Mouse (Mus musculus) layer of hippocampus, adult 18-20 months (tissue): ENCODE data around the gene Mef2b. TPM values are rescaled to one million over a fixed set of nuclear protein-coding genes. Genes with fewer than 3 reads are reported as not detected.
"Not testable (repeated sequence)": the region's sequence is repeated elsewhere in the genome, so short reads cannot be mapped to it uniquely, and the experiment has no call there.

Experiments
- DNase-seq, 2 experiments: peaks; one replicate each; pipeline ENCODE4 v3.0.0; 2022; ENCODE audit warnings: low spot score in 2 of 2
- microRNA-seq, 2 experiments: library from miRNA; unstranded; fragments of <30 nt; microRNA quantifications; one replicate each; pipeline ENCODE4 v1.2.0; 2021
- total RNA-seq, 2 experiments: library from RNA; stranded (reverse); gene quantifications; 2 replicates each; pipeline ENCODE4 v1.2.3; 2021

Mef2b gene
- total RNA-seq, 2 experiments from 2014 or later = 0.28 to 0.57 TPM

DNA sequence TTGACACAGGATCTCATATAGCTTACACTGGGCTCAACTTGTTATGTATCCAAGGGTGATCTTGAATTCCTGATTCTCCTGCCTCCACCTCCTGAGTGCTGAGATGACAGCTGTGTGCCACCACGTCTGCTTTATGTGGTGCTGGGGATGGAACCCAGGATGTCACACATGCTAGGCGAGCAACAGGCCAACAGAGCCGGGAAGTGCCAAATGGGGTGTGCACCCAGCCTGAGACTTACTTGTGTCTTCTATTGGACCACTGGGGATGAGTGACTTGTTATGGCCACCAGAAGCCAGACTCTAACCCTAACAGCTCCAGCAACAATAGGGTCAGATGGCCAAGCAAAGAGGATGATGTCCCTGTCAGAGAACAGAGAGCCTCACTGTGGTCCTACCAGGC, 76.7 kb downstream of the Mef2b start:
- DNase-seq = not testable (repeated sequence)

DNA sequence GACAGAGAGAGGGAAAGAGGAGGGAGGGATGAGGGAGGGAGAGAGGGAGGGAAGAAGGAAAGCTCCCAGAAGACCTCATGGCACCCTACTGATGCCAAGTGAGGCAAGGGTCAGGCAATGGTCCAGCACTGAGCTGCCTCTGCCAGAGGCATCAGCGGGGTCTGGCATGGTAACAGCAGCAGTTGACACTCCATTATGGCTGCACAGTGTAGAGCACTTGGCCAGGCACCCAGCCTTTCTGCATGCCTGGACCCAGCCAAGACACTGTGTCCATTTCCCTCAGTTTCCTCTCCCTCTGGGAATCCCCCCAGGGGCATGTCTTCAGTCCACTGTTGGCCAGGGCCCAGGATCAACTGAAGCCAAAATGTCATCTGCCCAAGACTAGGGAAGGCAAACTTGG, 77.1 kb downstream of the Mef2b start:
- peak; percentile 72 to 83 for DNase-seq

Small RNA genes within 50 kb of the gene (microRNA-seq; reads per million reads assigned to microRNA genes)
- gene Mir7066 = 11.1 reads per million in 2 experiments

Other genes with a start within 250 kb of the Mef2b start
- gene Tssk6, start 237.5 kb upstream of the Mef2b start, total RNA-seq = under 1 TPM; 0.25 to 0.33 TPM
- gene Ndufa13, start 237.2 kb upstream of the Mef2b start, total RNA-seq = 100 to 1,000 TPM; 154 to 158 TPM
- gene Yjefn3, start 237.0 kb upstream of the Mef2b start, total RNA-seq = 10 to 100 TPM; 37.5 to 39.6 TPM
- 10 to 100 TPM; 32.5 to 37.3 TPM for gene Gatad2a, start 143.3 kb upstream of the Mef2b start, total RNA-seq
- gene Mau2, start 97.0 kb upstream of the Mef2b start, total RNA-seq = 10 to 100 TPM; 70.4 to 72.5 TPM
- gene Sugp1, start 96.9 kb upstream of the Mef2b start, total RNA-seq = 10 to 100 TPM; 48.3 to 51.7 TPM
- gene Tm6sf2, start 66.8 kb upstream of the Mef2b start, total RNA-seq = 1 to 10 TPM; 5.3 to 7.5 TPM
- 100 to 1,000 TPM in 1 of 2 experiments, 10 to 100 TPM in 1; 89.6 to 104 TPM for gene Hapln4, start 56.3 kb upstream of the Mef2b start, total RNA-seq
- gene Ncan, start 18.8 kb upstream of the Mef2b start, total RNA-seq = 100 to 1,000 TPM; 122 to 124 TPM
- gene Nr2c2ap, start 8.4 kb upstream of the Mef2b start, total RNA-seq = 10 to 100 TPM; 28.1 to 30.1 TPM
- gene Rfxank, start 557 bp upstream of the Mef2b start, total RNA-seq = 10 to 100 TPM; 16.0 to 16.4 TPM
- 10 to 100 TPM; 45.3 to 47.7 TPM for gene Borcs8, start 212 bp upstream of the Mef2b start, total RNA-seq
- 10 to 100 TPM; 49.9 to 50.3 TPM for gene Tmem161a, start 32.6 kb downstream of the Mef2b start, total RNA-seq
- gene Slc25a42, start 72.6 kb downstream of the Mef2b start, total RNA-seq = 10 to 100 TPM; 39.3 to 41.8 TPM
- 100 to 1,000 TPM; 112 to 123 TPM for gene Sugp2, start 94.5 kb downstream of the Mef2b start, total RNA-seq
- gene Armc6, start 94.8 kb downstream of the Mef2b start, total RNA-seq = 10 to 100 TPM; 41.2 to 41.4 TPM
- 10 to 100 TPM; 71.9 to 76.0 TPM for gene Homer3, start 143.1 kb downstream of the Mef2b start, total RNA-seq
- 10 to 100 TPM; 36.3 to 49.0 TPM for gene Ddx49, start 162.8 kb downstream of the Mef2b start, total RNA-seq
- gene Cope, start 162.8 kb downstream of the Mef2b start, total RNA-seq = 100 to 1,000 TPM; 125 to 149 TPM
- gene Cers1, start 176.1 kb downstream of the Mef2b start, total RNA-seq = 100 to 1,000 TPM; 112 to 116 TPM
- 10 to 100 TPM; 15.1 to 18.2 TPM for gene Gdf1, start 190.1 kb downstream of the Mef2b start, total RNA-seq
- gene Upf1, start 213.6 kb downstream of the Mef2b start, total RNA-seq = 10 to 100 TPM; 74.5 to 75.6 TPM
- gene Comp, start 233.8 kb downstream of the Mef2b start, total RNA-seq = under 1 TPM; 0.13 to 0.42 TPM